Mouse (Mus musculus): Measurements from ENCODE around the gene Art2b. TPM values are rescaled to one million over a fixed set of nuclear protein-coding genes. Genes with fewer than 3 reads are reported as not detected.
A peak's percentile ranks its signal among the peaks of the same experiment; 100 is the strongest.

Art2b gene
- total and polyA plus RNA-seq, 2 experiments from 2014 or later, result not detected

DNA sequence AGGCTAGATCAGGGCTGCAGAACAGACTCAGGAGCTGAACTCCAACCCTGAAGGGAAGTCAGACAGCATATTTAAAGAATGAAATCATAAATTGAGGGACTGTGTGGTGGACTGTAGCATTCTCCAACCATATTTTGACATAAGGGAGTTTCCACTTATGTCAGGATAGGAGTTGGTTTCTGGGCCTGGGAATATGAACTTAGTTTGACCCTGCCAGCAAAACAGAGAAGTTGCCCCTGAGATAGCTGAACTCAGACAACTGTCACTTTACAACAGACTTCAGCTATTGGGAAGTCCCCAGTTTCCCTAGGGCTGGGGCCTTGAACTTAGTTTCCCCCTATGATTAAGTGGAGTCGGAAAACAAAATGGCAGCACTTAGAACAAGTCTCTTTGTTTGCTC lies 33.9 kb downstream of the Art2b start:
- no peak for TF ChIP-seq CTCF (IDR thresholded peaks at IDR 0.05; ENCODE audit: low read depth)
- no peak for TF ChIP-seq EP300 (IDR thresholded peaks at IDR 0.05; ENCODE audit: low read depth)
- DNase-seq (ENCODE audit: low spot score) (no peak), ATAC-seq (ENCODE audit: insufficient read depth, low read depth) (no peak)
- WGBS, result 71% methylated on average over 1 of the region's 1 CpGs
- Histone ChIP-seq H3K9ac (replicated peaks; ENCODE audit: low read depth, low read length) (no peak overlapping the region), H3K27me3 (ENCODE audit: control insufficient read depth, insufficient read depth, low read length) (no peaks in the 10 kb centered on the region), H3K4me2 (ENCODE audit: low read depth, low read length) (no peak overlapping the region), H3K4me3 (ENCODE audit: low read depth, low read length) (no peak overlapping the region), H3K4me1 (ENCODE audit: control insufficient read depth, insufficient read depth) (no peaks in the 10 kb centered on the region), H3K27ac (ENCODE audit: low read depth) (no peak overlapping the region), H3K9me3 (replicated peaks; ENCODE audit: control insufficient read depth, low read length) (no peaks in the 10 kb centered on the region), H3K36me3 (replicated peaks; ENCODE audit: control insufficient read depth, insufficient read depth, low read length) (no peaks in the 10 kb centered on the region)

DNA sequence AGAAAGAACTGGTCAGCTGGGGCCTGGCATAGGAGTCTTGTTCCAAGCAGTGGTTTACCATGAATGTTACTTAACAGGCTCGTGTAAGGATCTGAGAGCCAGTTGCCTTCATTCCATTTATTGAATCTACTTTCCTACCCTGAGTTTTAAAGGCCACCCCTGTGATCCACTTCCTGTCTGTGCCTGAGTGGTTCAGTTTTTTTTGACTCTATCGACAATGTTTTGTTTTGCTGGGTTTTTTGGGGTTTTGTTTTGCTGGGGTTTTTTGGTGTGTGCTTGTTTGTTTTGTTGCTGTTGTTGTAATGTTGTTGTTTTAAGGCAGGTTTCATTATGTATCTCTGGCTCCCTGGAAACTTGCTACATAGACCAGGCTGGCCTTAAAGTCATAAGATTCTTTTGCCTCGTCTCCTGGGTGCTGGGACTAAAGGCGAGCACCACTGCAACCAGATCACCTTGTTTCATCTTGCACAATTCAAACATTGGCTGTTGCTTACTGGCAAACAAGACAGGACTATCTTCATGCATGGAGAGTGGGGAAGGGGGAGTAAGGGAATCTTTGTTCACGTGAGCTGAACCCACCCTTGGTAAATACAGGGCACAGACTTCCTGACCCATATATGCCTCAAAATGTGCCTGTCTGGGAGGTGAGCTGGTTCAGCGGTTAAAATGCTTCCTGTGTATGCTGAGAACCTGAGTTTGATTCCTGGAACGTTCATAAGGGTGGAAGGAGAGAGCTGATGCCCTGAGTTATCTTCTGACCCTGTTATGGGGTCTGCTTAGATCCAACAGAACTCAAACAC lies 34.5 kb downstream of the Art2b start:
- Histone ChIP-seq H3K9ac (replicated peaks; ENCODE audit: low read depth, low read length) (no peak overlapping the region), H3K27ac (ENCODE audit: low read depth) (no peak overlapping the region), H3K4me3 (ENCODE audit: low read depth, low read length) (no peak overlapping the region), H3K36me3 (replicated peaks; ENCODE audit: control insufficient read depth, insufficient read depth, low read length) (no peaks in the 10 kb centered on the region), H3K27me3 (ENCODE audit: control insufficient read depth, insufficient read depth, low read length) (no peaks in the 10 kb centered on the region), H3K9me3 (replicated peaks; ENCODE audit: control insufficient read depth, low read length) (no peaks in the 10 kb centered on the region), H3K4me1 (ENCODE audit: control insufficient read depth, insufficient read depth) (no peaks in the 10 kb centered on the region), H3K4me2 (ENCODE audit: low read depth, low read length) (no peak overlapping the region)
- TF ChIP-seq CTCF (IDR thresholded peaks at IDR 0.05; ENCODE audit: low read depth) (no peak), EP300 (IDR thresholded peaks at IDR 0.05; ENCODE audit: low read depth) (no peak)
- no peak for ATAC-seq (ENCODE audit: insufficient read depth, low read depth)
- WGBS, result 57% methylated on average over 7 of the region's 7 CpGs
- no peak for DNase-seq (ENCODE audit: low spot score)

DNA sequence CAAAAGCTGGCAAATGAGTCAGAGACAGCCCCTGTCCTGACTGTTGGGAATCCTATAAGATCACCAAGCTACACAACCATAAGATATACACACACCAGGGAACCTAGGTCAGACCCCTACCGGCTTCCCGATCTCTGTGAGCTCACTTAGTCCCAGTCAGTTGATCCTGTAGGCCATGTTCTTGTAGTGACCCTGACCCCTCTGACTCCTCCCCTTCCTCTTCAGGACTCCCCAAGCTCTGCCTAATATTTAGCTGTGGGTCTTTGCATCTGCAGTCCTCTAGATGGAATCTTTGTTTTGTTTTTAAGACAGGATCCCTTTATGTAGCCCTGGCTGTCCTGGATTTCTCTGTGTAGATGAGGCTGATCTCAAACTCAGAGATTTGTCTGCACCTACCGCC lies 36.1 kb downstream of the Art2b start:
- no peak overlapping the region for H3K27ac ChIP-seq (ENCODE audit: low read depth)
- no peaks in the 10 kb centered on the region for H3K9me3 ChIP-seq (replicated peaks; ENCODE audit: control insufficient read depth, low read length)
- no peaks in the 10 kb centered on the region for H3K36me3 ChIP-seq (replicated peaks; ENCODE audit: control insufficient read depth, insufficient read depth, low read length)
- ATAC-seq (ENCODE audit: insufficient read depth, low read depth) (no peak), DNase-seq (ENCODE audit: low spot score) (no peak)
- H3K4me1 ChIP-seq (ENCODE audit: control insufficient read depth, insufficient read depth), result no peaks in the 10 kb centered on the region
- 83% methylated on average over 3 of the region's 3 CpGs for WGBS
- no peaks in the 10 kb centered on the region for H3K27me3 ChIP-seq (ENCODE audit: control insufficient read depth, insufficient read depth, low read length)
- no peak overlapping the region for H3K4me3 ChIP-seq (ENCODE audit: low read depth, low read length)
- H3K4me2 ChIP-seq (ENCODE audit: low read depth, low read length), result no peak overlapping the region
- TF ChIP-seq CTCF (IDR thresholded peaks at IDR 0.05; ENCODE audit: low read depth), result no peak
- no peak for TF ChIP-seq EP300 (IDR thresholded peaks at IDR 0.05; ENCODE audit: low read depth)
- no peak overlapping the region for H3K9ac ChIP-seq (replicated peaks; ENCODE audit: low read depth, low read length)

DNA sequence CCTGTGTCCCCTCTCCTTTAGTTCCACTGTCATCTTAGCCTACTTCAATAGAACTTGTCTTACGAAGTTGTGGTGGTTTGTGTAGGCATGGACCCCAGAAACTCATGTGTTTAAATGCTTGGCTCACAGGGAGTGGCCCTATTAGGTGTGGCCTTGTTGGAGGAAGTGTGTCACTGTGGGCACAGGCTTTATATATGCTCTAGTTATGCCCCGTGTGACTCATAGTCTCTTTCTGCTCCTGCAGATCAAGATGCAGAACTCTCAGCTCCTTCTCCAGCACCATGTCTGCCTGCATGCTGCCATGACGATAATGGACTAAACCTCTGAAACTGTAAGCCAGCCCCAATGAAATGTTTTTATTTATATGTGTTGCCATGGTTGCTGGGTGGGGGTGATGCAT lies 37.7 kb downstream of the Art2b start:
- H3K4me3 ChIP-seq (ENCODE audit: low read depth, low read length), result no peak overlapping the region
- WGBS, result 73% methylated on average over 3 of the region's 3 CpGs
- H3K27me3 ChIP-seq (ENCODE audit: control insufficient read depth, insufficient read depth, low read length), result no peaks in the 10 kb centered on the region
- no peak overlapping the region for H3K9ac ChIP-seq (replicated peaks; ENCODE audit: low read depth, low read length)
- TF ChIP-seq EP300 (IDR thresholded peaks at IDR 0.05; ENCODE audit: low read depth) (no peak), CTCF (IDR thresholded peaks at IDR 0.05; ENCODE audit: low read depth) (no peak)
- H3K4me2 ChIP-seq (ENCODE audit: low read depth, low read length), result no peak overlapping the region
- no peaks in the 10 kb centered on the region for H3K36me3 ChIP-seq (replicated peaks; ENCODE audit: control insufficient read depth, insufficient read depth, low read length)
- H3K4me1 ChIP-seq (ENCODE audit: control insufficient read depth, insufficient read depth), result no peaks in the 10 kb centered on the region
- DNase-seq (ENCODE audit: low spot score), result no peak
- no peak overlapping the region for H3K27ac ChIP-seq (ENCODE audit: low read depth)
- no peaks in the 10 kb centered on the region for H3K9me3 ChIP-seq (replicated peaks; ENCODE audit: control insufficient read depth, low read length)
- no peak for ATAC-seq (ENCODE audit: insufficient read depth, low read depth)

DNA sequence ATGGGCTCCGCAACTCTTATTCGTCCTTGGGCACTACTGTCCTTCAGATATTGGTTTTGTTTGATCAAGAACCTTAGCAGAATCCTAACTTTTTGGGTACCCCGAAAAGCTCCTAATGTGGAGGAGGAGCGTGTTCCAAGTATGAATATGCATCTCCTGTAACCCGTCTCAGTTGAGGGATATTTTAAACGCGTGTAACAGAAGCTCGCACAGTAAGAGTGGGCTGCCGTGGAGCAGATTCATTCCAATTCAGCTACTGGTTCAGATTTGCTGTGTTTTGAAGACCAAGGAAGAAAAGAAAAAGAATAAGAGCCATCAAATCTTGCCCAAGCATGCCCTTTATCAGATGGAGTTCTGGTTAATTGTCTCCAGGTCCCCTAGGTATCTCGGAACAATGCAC lies 43.7 kb downstream of the Art2b start:
- DNase-seq (ENCODE audit: low spot score), result no peak
- Histone ChIP-seq H3K9me3 (replicated peaks; ENCODE audit: control insufficient read depth, low read length) (no peaks in the 10 kb centered on the region), H3K27me3 (ENCODE audit: control insufficient read depth, insufficient read depth, low read length) (0 out of 2 replicates have a peak, but pooled peaks cover 5% of the 10 kb centered on the region), H3K27ac (ENCODE audit: low read depth) (no peak overlapping the region), H3K4me3 (ENCODE audit: low read depth, low read length) (no peak overlapping the region), H3K4me2 (ENCODE audit: low read depth, low read length) (no peak overlapping the region), H3K9ac (replicated peaks; ENCODE audit: low read depth, low read length) (no peak overlapping the region), H3K4me1 (ENCODE audit: control insufficient read depth, insufficient read depth) (no peaks in the 10 kb centered on the region), H3K36me3 (replicated peaks; ENCODE audit: control insufficient read depth, insufficient read depth, low read length) (no peaks in the 10 kb centered on the region)
- TF ChIP-seq CTCF (IDR thresholded peaks at IDR 0.05; ENCODE audit: low read depth) (no peak), EP300 (IDR thresholded peaks at IDR 0.05; ENCODE audit: low read depth) (no peak)
- WGBS, result 67% methylated on average over 10 of the region's 10 CpGs
- no peak for ATAC-seq (ENCODE audit: insufficient read depth, low read depth)

DNA sequence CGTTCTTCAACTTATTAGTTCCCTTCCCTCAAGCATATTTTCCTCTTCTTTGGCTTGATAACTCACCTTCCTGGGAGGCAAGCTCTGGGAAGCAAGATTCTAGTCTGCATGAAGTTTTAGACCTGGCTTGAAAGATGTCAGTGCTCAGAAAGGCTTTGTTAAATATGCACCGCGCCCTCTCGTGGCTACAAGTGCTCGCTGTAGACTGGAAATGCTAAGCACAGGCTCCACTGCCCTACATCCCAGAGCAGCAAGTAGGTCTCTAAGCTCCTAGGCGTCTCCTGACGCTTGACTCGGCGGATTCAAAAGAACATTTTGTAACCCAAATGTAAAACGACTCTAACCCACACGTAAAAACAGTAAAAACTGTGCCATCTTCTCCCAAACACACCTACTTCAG lies 44.3 kb downstream of the Art2b start:
- H3K9me3 ChIP-seq (replicated peaks; ENCODE audit: control insufficient read depth, low read length), result no peaks in the 10 kb centered on the region
- no peak overlapping the region for H3K4me3 ChIP-seq (ENCODE audit: low read depth, low read length)
- TF ChIP-seq CTCF (IDR thresholded peaks at IDR 0.05; ENCODE audit: low read depth) (peak; percentile 69), EP300 (IDR thresholded peaks at IDR 0.05; ENCODE audit: low read depth) (no peak)
- H3K27ac ChIP-seq (ENCODE audit: low read depth), result no peak overlapping the region
- DNase-seq (ENCODE audit: low spot score), result peak; percentile 58
- H3K9ac ChIP-seq (replicated peaks; ENCODE audit: low read depth, low read length), result no peak overlapping the region
- 0 out of 2 replicates have a peak, but pooled peaks cover 5% of the 10 kb centered on the region for H3K27me3 ChIP-seq (ENCODE audit: control insufficient read depth, insufficient read depth, low read length)
- ATAC-seq (ENCODE audit: insufficient read depth, low read depth), result peak; percentile 55; the same call in 1 of the 2 replicates
- no peak overlapping the region for H3K4me2 ChIP-seq (ENCODE audit: low read depth, low read length)
- 3% methylated on average over 11 of the region's 11 CpGs for WGBS
- H3K36me3 ChIP-seq (replicated peaks; ENCODE audit: control insufficient read depth, insufficient read depth, low read length), result no peaks in the 10 kb centered on the region
- H3K4me1 ChIP-seq (ENCODE audit: control insufficient read depth, insufficient read depth), result no peaks in the 10 kb centered on the region

Data from heart, postnatal 0 days (tissue).